Mouse (Mus musculus): ENCODE measurements around the gene Far2.
"Not testable (repeated sequence)": the region's sequence is repeated elsewhere in the genome, so short reads cannot be mapped to it uniquely, and the experiment has no call there.

Gene Far2

GRCm38 (mm10) chr6:148108741-148109472 is 61.8 kb downstream of the Far2 start:
- CTCF ChIA-PET: no interaction called here
- POLR2A ChIA-PET: interaction anchor here in 1 of 4 experiments (0.8 kb wide), 1 partner anchor 11 kb away, joined by 3 read pairs; no protein-coding TSS in a partner anchor

DNA sequence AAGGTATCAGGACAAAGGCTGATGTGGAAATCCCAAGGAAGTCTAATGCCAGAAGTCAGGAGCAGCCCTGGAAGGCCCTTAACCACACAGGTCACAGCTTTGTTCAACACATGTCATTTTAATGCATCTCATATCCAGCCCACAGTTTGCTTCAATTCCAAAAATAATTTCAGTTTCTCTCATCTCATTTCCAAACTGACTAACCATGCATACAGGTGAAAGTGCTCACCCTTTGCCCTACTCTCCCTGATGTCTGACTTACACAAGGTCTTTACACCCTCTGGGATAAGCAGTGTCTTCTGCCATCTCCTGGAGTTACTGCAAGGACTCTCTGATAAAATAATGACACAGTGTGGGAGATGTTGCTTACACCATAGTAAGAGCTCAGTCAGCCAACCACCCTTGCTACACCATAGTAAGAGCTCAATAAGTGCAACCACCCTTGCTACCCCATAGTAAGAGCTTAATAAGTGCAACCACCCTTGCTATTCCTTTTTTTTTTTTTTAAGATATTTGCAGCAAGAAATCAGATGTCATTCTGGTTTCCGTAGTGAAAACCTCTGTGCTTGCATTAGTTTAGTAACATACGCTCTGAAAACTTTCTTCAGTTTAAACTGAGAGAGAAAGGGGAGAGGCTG is 64.1 kb downstream of the Far2 start:
- ChIA-PET POLR2A (no interaction called here), CTCF (interaction anchor here in 1 of 4 experiments (0.6 kb wide), 1 partner anchor 92 kb away, joined by 3 read pairs; no protein-coding TSS in a partner anchor)

DNA sequence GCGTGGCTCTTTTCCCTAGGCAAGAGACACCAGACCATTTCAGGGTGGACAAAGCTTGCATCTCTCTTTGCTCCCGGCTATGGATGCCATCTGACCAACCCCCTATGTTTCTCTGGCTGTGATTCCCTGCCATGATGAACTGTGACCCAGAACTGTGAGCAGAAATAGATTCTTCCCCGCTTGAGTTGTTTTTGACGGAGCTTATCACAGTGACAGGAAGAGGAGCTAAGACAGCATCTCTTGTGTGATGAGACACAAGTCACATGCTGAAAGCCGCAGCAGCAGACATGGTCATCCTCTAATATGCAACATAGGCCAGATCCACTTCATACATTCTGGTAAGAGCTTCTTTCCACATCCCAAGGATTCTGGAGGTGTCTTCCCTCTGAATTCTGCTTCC is 69.3 kb downstream of the Far2 start:
- CTCF ChIA-PET: interaction anchor here in 2 of 4 experiments (0.5 to 1.5 kb wide), 2 partner anchors 12 to 19 kb away, joined by 3 to 5 read pairs; no protein-coding TSS in a partner anchor

GRCm38 (mm10) chr6:148116907-148117306 is 69.8 kb downstream of the Far2 start:
- CTCF ChIA-PET: interaction anchor here in 2 of 4 experiments (0.5 to 1.5 kb wide), 2 partner anchors 13 to 18 kb away, joined by 3 to 5 read pairs; no protein-coding TSS in a partner anchor

More for the DNA sequence above, 69.3 kb downstream of the Far2 start:
- POLR2A ChIA-PET: interaction anchor here in 1 of 4 experiments (0.5 kb wide), 1 partner anchor 242 kb away, joined by 3 read pairs; no protein-coding TSS in a partner anchor

DNA sequence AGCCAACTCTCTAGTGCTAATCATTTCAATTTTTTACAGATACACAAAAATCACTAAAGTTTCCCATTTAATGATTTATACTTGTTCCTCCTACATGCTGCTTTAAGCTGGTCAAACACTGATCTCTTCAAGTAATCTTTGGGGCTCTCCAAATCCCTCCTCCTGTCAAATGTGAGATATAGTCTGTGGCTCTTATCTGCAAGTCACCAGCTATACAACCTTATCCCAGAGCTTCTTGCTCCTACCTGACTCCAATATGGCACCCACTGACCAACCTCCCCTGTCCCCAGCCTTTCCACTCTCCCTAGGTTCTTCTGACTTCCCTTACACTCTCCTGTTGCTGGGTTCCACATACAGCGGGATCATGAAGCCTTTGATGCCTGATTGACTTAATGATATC is 70.6 kb downstream of the Far2 start:
- POLR2A ChIA-PET: no interaction called here
- CTCF ChIA-PET: no interaction called here

More at GRCm38 (mm10) chr6:148116907-148117306, 69.8 kb downstream of the Far2 start:
- POLR2A ChIA-PET: interaction anchor here in 1 of 4 experiments (0.5 kb wide), 1 partner anchor 242 kb away, joined by 3 read pairs; no protein-coding TSS in a partner anchor

GRCm38 (mm10) chr6:148120703-148121102 is 73.6 kb downstream of the Far2 start:
- CTCF ChIA-PET: interaction anchor here in 2 of 4 experiments (0.7 to 1.6 kb wide), 2 partner anchors 815 to 880 kb away, joined by 3 to 4 read pairs; no protein-coding TSS in a partner anchor
- POLR2A ChIA-PET: interaction anchor here in 1 of 4 experiments (0.5 kb wide), 2 partner anchors 12 to 15 kb away, joined by 3 read pairs; no protein-coding TSS in a partner anchor

DNA sequence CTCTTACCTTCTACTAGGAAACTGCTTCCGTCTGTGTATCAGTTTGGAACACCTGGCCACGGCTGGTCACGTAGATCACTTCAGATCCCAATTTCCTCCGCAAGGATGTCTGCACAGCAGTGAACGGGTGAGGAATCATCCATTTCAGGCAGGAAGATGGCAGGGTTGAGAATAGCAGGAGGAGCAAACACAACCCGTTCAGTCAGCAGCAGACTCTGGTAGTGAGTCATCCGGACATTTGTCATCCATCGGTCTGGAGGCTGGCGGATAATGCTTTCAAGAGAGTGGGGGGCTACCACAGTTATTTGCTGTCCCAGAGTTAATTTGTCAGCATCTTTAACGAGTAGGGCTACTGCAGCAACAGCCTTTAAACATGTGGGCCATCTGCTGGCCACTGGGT is 79.8 kb downstream of the Far2 start:
- POLR2A ChIA-PET, CTCF ChIA-PET: not testable (repeated sequence)

GRCm38 (mm10) chr6:148132314-148132713 is 85.3 kb downstream of the Far2 start:
- ChIA-PET CTCF (no interaction called here), POLR2A (no interaction called here)

DNA sequence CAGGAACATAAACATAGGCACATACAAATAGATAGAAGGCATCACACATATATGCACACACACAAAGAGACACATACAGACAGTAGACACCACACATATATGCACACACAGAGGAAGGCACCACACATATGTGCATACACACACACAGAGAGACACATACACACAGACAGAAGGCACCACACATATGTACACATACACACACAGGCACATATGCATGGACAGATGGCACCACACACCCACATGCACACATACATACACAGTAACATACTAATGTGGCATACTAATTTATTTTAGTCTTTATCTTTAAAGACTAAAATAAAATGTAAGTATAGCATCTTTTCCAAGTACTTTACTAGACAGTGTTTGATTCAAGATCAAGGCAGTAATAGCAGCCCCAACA is 86.5 kb downstream of the Far2 start:
- ChIA-PET POLR2A (no interaction called here), CTCF (interaction anchor here in 1 of 4 experiments (0.6 kb wide), 1 partner anchor 253 kb away, joined by 3 read pairs; no protein-coding TSS in a partner anchor)

DNA sequence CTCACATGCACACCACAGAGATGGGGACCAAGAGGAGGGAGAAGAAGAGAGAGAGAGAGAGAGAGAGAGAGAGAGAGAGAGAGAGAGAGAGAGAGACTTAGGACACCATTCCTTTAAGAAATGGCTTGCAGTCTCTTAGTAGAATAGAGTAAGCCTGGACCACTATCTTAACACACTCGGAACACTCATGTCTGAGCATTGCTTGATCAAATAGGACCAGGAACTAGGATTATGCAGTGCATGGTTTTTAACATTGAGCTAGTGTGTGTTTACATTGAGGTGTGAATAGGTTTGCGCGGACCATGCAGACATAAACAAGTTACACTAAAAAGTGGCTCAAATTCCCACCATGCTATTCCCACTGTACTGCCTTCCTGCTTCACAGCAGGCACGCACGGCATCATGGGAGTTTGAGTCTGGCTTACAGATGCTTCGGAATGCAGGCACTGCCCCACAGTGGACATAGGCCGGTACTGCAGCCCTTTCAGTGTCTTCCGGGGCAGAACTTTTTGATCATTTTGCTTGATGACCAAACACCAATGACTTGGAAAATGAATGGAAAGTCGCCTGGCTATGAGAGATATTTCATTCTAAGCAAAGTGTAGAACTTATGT is 88.8 kb downstream of the Far2 start:
- ChIA-PET POLR2A (interaction anchor here in 1 of 4 experiments (0.6 to 0.8 kb wide), 2 partner anchors 16 to 299 kb away, joined by 3 read pairs; no protein-coding TSS in a partner anchor), CTCF (interaction anchor here in 3 of 4 experiments (0.5 to 1.4 kb wide), 3 partner anchors 32 to 778 kb away, joined by 3 to 14 read pairs (median 3); no protein-coding TSS in a partner anchor)

DNA sequence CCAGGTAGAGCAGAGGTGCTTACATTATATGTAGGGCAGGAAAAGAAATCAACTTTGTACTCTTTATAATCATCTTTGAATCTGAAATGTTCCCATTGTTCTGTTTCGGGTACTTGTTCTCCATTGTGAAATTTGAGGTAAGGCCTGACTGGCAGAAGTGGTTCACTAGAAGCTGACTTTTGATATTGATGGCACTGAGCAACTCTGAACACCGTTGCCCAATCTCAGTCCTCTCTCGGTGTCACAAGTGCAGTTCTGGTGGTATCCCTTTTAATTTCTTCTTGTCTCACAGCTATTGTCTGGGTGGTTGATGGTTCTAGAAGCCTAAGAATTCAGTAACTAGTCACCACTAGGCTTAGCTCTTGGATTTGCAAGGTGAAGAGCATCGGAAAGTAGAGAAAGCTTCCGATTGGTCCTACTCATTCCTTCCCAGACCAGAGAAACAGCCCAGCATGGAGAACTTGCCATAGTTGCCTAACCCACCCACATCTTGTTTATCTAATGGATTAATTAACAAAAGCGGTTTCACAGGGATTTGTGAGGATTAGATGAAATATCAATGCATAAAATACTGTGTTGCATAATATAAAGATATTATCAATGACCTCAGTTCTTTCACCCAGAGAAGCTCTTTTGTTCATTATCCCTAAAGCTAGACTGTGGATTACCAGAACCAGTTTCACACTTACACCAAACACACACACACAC is 92.4 kb downstream of the Far2 start:
- CTCF ChIA-PET: no interaction called here
- POLR2A ChIA-PET: no interaction called here

DNA sequence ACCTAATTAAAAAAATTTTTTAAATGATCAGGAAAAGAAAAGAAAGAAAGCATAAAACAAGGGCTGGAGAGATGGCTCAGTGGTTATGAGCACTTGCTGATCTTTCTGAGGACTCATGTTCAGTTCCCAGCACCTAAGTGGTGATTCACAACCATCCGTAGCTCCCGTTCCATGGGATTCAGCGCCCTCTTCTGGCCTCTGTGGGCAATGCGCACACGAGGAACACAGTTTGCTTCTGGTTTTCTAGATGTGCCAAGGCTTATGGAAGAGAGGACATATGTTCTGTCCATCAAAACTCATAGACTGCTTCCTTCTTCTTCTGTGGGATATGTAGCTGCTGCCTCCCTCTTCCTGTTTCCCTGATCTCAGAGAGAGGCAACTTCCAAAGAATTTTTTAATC is 94.8 kb downstream of the Far2 start:
- POLR2A ChIA-PET: interaction anchor here in 1 of 4 experiments (0.6 to 0.7 kb wide), 2 partner anchors 19 to 23 kb away, joined by 3 read pairs; no protein-coding TSS in a partner anchor
- CTCF ChIA-PET: interaction anchor here in 2 of 4 experiments (0.6 to 1.2 kb wide), 2 partner anchors 10 to 825 kb away, joined by 3 to 4 read pairs; no protein-coding TSS in a partner anchor

DNA sequence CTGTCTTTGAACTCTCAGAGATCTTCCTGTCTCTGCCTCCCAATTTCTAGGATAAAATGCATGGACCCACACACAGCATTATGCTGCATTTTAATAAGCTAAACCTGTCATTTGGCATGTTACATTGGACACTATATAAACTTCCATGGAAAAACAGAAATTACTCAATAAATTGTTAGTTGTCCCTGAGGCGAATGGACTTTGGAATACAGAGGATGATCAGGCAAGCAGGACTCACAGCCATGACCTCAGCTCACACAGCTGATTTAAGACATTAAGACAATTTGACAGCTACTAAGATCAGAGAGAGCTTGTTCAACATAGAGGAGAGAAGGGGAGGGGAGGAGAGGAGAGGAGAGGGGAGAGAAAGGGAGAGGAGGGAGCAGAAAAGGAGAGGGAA is 95.4 kb downstream of the Far2 start:
- ChIA-PET POLR2A (interaction anchor here in 1 of 4 experiments (0.6 to 0.7 kb wide), 2 partner anchors 19 to 24 kb away, joined by 3 read pairs; no protein-coding TSS in a partner anchor), CTCF (interaction anchor here in 2 of 4 experiments (0.6 to 1.2 kb wide), 2 partner anchors 9 to 826 kb away, joined by 3 to 4 read pairs; no protein-coding TSS in a partner anchor)

DNA sequence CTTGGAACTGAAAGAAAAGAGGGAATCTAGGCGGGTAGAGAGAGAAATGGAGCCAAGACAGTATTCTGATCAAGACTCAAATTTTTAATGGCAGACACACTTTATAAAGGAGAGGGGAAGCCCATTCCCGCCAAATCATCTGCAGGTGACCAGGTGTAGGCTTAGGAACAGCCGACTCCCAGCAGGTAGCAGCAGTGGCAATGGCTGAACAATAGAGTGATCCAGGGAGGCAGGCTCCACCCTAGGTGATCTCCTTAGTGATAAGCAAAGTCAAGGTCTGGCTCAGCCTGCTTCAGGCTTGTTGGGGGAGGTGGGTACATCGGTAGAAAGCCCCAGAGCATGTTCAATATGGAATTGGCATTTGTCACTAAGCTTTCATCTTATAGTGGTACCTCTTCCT is 105.2 kb downstream of the Far2 start:
- CTCF ChIA-PET: interaction anchor here in 1 of 4 experiments (1.3 kb wide), 1 partner anchor 10 kb away, joined by 4 read pairs; no protein-coding TSS in a partner anchor
- POLR2A ChIA-PET: interaction anchor here in 1 of 4 experiments (0.8 to 1.8 kb wide), 6 partner anchors 11 to 202 kb away, joined by 3 to 5 read pairs (median 4); partner anchors contain the start of gene Ergic2

- ChIA-PET POLR2A (interaction anchor here in 1 of 4 experiments (0.8 to 1.8 kb wide), 2 partner anchors 9 to 21 kb away, joined by 3 to 11 read pairs; no protein-coding TSS in a partner anchor), CTCF (no interaction called here)
Measured at GRCm38 (mm10) chr6:148172904-148173303, 125.8 kb downstream of the Far2 start.

DNA sequence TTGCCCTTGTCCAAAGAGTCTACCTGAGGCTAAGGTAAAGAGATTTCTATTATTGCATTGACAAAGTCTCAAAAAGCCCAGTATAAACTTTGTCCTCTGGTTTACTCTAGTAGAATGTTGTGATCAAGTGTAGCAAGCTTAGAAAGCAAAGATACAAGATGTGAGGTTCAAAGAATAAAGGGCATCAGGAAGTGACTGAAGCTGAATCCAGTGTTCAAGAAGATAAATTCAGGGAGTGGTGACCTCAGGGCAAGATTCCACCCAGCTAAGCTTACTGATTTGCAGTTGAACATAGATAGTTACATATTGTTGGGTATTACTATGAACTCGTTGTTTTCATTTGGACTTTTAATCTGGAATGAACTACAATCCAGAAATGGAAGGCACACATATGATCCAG is 138.6 kb downstream of the Far2 start:
- CTCF ChIA-PET: interaction anchor here in 1 of 4 experiments (0.6 kb wide), 1 partner anchor 662 kb away, joined by 3 read pairs; no protein-coding TSS in a partner anchor
- POLR2A ChIA-PET: interaction anchor here in 2 of 4 experiments (0.6 to 1.4 kb wide), 4 partner anchors 19 to 706 kb away, joined by 3 to 4 read pairs (median 3); partner anchors contain the start of gene Ergic2 (in 1 of the 2)

- POLR2A ChIA-PET: interaction anchor here in 2 of 4 experiments (0.5 to 2.2 kb wide), 6 partner anchors 10 to 160 kb away, joined by 3 to 17 read pairs (median 4); partner anchors contain the start of gene Ergic2 (in 2 of the 2)
Measured at GRCm38 (mm10) chr6:148193972-148194701, 147.1 kb downstream of the Far2 start.

More at GRCm38 (mm10) chr6:148193972-148194701, 147.1 kb downstream of the Far2 start:
- CTCF ChIA-PET: no interaction called here
